Mouse (Mus musculus) layer of hippocampus, postnatal 10 days (tissue): Measurements from ENCODE around the gene Gna15. TPM values are rescaled to one million over a fixed set of nuclear protein-coding genes. Genes with fewer than 3 reads are reported as not detected.

Experiments used
- DNase-seq, 2 experiments: peaks; one replicate each; pipeline ENCODE4 v3.0.0; 2021; ENCODE audit warnings: low spot score in 2 of 2
- total RNA-seq, 2 experiments: library from RNA; stranded (reverse); gene quantifications; 2 replicates each; pipeline ENCODE4 v1.2.3; 2021

Gna15 gene
- total RNA-seq, 2 experiments from 2014 or later: 1.9 to 3.2 TPM

- DNase-seq: no peak
These were observed 1.1 kb upstream of the Gna15 start for GRCm38 (mm10) chr10:81525017-81525694.

- DNase-seq: no peak
These were observed 455 bp downstream of the Gna15 start for GRCm38 (mm10) chr10:81523570-81523969.

- DNase-seq: no peak
These were observed 883 bp downstream of the Gna15 start for GRCm38 (mm10) chr10:81523142-81523541.

- no peak for DNase-seq
These were observed 4.1 kb downstream of the Gna15 start for GRCm38 (mm10) chr10:81519978-81520365.

DNA sequence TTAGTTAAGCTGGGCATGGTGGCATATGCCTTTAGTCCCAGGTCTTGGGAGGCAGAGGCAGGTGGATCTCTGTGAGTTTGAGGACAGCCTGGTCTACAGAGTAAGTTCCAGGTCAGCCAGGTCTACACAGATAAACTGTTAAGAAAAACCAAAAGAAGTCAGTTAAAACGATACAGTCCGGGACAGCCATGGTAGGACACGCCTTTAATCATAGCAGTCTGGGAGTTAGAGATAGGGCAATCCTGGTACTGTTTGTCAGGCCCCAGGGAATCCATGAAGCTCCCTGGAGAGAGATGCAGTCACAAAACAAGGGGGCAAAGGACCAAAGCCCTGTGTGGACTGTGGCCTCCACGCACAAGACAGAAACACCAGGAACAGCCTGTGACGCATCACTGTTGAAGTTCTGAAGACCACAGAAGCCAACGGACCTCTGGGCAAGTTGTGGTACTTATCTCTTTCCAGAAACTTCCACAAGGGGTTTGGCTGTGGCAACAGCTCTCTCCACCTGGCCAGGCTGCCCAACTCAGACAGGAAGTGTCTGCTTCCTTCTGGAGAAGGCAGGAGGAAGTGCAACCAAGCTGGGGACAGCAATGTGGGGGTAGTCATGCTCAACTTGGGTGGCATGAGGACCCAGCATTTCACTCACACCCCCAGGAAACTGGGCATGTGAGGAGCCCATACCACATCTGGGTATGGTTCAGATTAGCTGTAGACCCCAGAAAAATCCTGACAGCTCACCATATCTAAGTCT lies 4.6 kb downstream of the Gna15 start:
- DNase-seq: no peak

- peak; percentile 75 to 79 for DNase-seq
These were observed 5.5 kb downstream of the Gna15 start for GRCm38 (mm10) chr10:81518546-81518945.

GRCm38 (mm10) chr10:81517227-81517626 lies 6.8 kb downstream of the Gna15 start:
- no peak for DNase-seq

DNA sequence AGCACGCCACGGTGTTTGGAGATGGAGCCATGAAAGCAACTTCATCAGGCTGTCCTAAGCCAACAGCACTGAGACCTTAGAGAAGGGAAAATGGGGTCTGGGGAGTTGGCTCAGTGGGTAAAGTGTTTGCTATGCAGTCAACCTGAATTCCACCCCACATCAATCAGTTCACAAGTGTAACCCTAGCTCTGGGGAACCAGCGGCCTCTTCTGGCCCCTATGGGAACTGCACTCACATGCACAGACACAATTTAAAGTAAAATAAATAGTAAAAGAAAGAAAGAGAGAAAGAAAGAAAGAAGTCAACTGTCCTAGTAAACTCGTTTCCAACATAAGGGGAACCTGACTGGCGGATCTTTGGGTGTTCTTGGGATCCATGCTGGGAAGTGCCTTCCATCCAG lies 10.2 kb downstream of the Gna15 start:
- no peak for DNase-seq

- no peak for DNase-seq
These were observed 13.7 kb downstream of the Gna15 start for GRCm38 (mm10) chr10:81510246-81510810.

GRCm38 (mm10) chr10:81507691-81508489 lies 16.1 kb downstream of the Gna15 start:
- no peak for DNase-seq

DNA sequence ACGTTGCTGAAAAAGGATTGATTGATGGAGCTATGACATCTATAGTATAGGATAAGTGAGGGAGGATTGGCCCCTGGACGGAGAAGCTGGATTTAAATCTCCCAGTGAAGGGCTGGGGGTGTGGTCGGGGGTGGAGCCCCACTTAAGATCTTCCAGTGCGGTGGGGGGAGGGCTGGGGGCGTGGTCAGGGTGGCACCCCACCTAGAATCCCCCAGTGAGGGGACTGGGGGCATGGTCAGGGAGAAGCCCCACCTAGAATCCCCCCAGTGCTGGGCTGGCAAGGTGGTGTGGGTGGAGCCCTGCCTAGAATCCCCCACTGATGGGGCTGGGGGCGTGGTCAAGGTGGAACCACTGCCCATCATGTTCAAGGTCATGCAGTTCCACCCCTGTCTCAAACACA lies 16.9 kb downstream of the Gna15 start:
- DNase-seq: no peak

- no peak for DNase-seq
These were observed 18.9 kb downstream of the Gna15 start for GRCm38 (mm10) chr10:81505016-81505664.

DNA sequence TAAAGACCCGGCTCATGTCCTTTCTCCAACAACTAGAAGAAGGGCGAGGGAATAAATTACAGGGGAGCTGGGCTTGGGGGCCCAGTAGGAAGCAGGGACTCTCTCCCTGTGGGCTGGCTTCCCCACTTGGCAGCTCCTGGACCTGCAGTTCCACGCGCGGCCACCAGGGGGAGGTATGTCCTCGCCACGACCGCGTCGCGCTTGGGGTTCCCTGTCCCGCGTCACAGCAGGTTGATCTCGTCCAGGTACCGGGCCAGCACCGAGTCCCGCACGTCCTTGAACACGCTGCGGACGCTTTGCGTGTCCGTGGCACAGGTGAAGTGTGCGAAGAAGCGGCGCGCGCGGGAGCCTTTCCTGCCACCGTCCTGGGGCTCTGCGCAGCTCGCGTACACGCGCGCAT lies 21.4 kb downstream of the Gna15 start:
- DNase-seq: peak; percentile 96 to 97

DNA sequence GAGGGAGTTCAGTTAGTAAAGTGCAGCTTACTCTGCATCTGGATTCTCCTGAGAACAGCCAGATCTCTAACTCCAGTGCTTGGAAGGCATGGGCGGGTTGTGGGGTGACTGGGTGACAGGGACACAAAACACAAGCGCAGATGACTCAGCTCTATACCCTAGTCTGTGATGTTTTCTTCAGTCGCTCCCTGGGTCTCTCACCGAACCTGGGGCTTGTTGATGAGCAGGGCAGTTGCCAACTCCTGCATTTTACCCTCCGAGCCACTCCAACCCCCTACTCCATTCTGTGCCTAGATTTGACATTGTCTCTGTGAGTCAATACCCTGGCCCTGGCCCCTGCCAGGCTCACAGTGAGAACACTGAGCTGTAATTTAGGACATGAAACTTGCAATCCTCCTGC lies 22.2 kb downstream of the Gna15 start:
- no peak for DNase-seq

DNA sequence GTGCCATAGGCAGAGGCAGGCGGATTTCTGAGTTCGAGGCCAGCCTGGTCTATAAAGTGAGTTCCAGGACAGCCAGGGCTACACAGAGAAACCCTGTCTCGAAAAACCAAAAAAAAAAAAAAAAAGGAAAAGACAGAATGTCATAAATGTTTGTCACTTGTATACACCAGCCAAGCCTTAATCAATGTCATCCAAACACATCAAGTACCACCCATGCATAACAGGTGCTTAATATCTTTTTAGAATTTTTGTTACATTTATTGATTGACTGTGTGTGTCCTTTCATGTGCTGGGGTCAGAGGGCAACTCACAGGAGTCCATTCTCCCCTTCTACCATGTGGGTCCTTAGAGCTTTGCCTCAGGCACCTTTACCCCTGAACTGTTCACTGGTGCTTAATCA lies 24.0 kb downstream of the Gna15 start, which contains the start of gene S1pr4:
Gene S1pr4, minus strand, starts transcription at position 101 of the 400 bp plus-strand sequence.
- no peak for DNase-seq

DNA sequence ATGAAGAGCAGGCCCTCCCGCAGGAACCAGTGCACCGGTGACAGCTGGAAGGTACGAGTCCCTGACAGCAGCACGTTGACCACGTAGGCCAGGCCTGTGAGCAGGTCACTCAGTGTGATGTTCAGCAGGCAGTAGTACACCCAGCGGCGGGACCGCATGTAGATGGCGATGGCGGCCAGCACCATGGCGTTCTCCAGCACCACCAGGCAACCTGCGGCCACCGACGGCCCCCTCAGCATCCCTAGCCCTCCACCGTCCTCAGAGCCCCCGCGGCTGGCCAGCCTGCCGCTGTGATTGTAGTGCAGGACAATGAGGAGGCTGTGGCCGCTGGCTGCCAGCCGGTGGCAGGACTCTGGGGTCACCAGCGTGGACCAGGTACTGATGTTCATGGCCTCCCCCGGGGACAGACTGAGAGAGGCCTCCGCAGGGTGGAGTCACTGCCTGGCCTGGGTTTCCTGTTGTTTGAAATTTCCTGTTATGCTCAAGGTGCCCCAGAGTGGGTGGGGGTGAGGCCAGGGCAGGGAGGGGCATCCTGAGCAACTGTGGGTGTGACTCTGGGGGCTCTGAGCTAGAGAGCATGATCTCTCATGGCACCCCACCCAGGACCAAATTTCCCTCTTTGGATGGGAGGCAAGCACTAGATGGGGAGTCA lies 24.6 kb downstream of the Gna15 start:
- DNase-seq: no peak

- no peak for DNase-seq
These were observed 25.4 kb downstream of the Gna15 start for GRCm38 (mm10) chr10:81498316-81499249.

DNA sequence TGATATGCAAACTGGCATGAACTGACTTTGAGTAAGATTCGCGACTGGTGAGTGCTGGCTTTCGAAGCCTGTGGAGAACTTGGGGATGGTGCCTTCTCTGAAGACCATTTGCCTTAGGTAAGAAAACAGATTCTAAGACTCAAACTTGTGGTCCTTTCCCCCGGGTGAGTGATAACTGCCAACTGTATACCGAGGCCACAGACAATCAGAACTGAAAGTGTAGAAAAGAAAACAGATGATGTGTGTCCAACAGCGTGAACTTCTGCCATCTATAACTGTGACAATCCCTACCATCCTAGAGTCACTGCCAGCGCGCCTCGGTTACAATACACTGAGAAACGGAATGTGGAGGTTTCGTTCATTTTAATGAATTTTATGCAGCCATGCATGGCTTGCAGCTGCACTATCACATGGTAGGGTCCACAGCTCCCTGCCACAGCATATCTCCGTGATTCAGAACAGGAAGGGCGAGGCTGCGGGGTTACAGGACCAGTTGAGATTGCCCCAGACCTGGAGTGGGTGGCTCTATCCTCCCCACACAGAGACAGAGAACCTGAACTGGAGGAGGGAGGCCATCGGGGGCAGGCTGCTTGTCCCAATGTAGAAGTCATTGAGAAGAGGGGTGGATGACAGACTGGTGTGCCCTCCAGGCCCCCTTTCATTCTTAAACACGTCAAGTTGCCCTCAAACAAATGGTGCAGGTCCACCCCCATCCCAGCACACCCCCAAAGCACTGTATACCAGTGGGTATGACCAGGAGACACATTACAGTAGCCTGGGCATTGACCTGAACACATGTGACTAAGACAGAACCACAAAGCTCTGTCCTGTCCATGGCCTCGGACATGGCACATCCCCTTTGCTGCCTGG lies 26.4 kb downstream of the Gna15 start:
- DNase-seq: no peak
